Mouse (Mus musculus) thymus, adult 2 months (tissue): ENCODE data around the gene Rnf223. TPM values are rescaled to one million over a fixed set of nuclear protein-coding genes. Genes with fewer than 3 reads are reported as not detected.

Experiments used
- DNase-seq: peaks from one replicate; pipeline ENCODE4 v3.0.0; 2021
- H3K27ac ChIP-seq: fragments of 200-500 bp; 2 replicates; pipeline ENCODE4 v1.5.1; 2012; ENCODE audit warnings: low read length, control low read depth; ENCODE audit not compliant: control insufficient read depth, insufficient read depth
- H3K27me3 ChIP-seq: fragments of 200-500 bp; 2 replicates; pipeline ENCODE4 v1.6.1; 2012; ENCODE audit warnings: mild to moderate bottlenecking, low read length, moderate library complexity, mixed read lengths; ENCODE audit not compliant: control insufficient read depth, insufficient read depth
- H3K36me3 ChIP-seq: fragments of 200-500 bp; 2 replicates; pipeline ENCODE4 v1.6.1; 2012; ENCODE audit warnings: mild to moderate bottlenecking, low read length, moderate library complexity; ENCODE audit not compliant: control insufficient read depth, insufficient read depth
- H3K4me1 ChIP-seq: fragments of 200-500 bp; replicated peaks from 2 replicates; pipeline ENCODE4 v1.6.1; 2012; ENCODE audit warnings: low read length; ENCODE audit not compliant: control insufficient read depth, insufficient read depth
- H3K4me3 ChIP-seq: fragments of 200-500 bp; 2 replicates; pipeline ENCODE4 v1.5.1; 2012; ENCODE audit warnings: mild to moderate bottlenecking, low read length, control low read depth, moderate library complexity; ENCODE audit not compliant: control insufficient read depth, insufficient read depth
- CTCF ChIP-seq: fragments of 200-500 bp; IDR thresholded peaks from 2 replicates; pipeline ENCODE4 v1.5.1; 2012; ENCODE audit warnings: mild to moderate bottlenecking, control low read depth, low read length, moderate library complexity, borderline replicate concordance; ENCODE audit not compliant: control insufficient read depth, poor library complexity, insufficient read depth; ENCODE audit errors: extremely low read depth
- POLR2A ChIP-seq: fragments of 200-500 bp; IDR thresholded peaks from 2 replicates; pipeline ENCODE4 v1.6.1; 2012; ENCODE audit warnings: mild to moderate bottlenecking, low read length, control low read depth, moderate library complexity; ENCODE audit not compliant: control insufficient read depth, poor library complexity, insufficient read depth; ENCODE audit errors: extremely low read depth
- WGBS: fragments of 180-500 bp; shearing (Covaris S2); methylation state at CpG from one replicate; pipeline ENCODE4 v1.1.7; 2018; 5-methylcytosine and 5-hydroxymethylcytosine counted together
- polyA plus RNA-seq: library from polyadenylated mRNA; depleted of rRNA; stranded (reverse); fragments of >200 nt; gene quantifications from 2 replicates; pipeline ENCODE4 v1.2.3, GENCODE M21; 2012; rRNA removed

Rnf223 gene
- 2.9 and 3.5 TPM in 2 replicates for polyA plus RNA-seq

DNA sequence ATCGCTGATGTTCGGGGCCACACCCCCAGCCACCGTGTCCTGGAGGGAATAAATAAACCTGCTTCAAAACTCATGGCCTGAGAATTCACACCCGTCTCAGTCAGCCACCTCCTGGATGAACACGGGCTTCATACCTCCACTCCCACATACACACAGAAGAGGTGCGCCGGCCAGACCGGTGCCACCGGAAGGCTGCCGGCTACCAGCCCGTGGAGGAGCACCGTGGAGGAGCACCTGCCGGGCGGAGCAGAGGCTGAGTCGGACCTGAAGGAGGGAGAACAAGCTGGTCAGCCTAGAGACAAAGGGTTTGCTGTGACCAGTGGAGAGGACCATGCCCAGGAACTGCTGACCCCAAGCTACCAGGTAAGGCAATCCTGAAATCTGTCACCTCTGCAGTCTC is at the start of gene Rnf223:
Rnf223 (plus strand) TSS at position 78 of the 400 bp plus-strand sequence.
- no peak within 1 kb of the TSS for H3K4me3 ChIP-seq
- H3K36me3 ChIP-seq, result 0 out of 2 replicates have a peak, but pooled peaks cover 5% of the 10 kb centered on the region
- 94% methylated on average over 15 of the region's 15 CpGs for WGBS
- no peaks in the 10 kb centered on the region for H3K4me1 ChIP-seq
- TF ChIP-seq CTCF (no peak), POLR2A (no peak)
- H3K27me3 ChIP-seq, result no peaks in the 10 kb centered on the region
- no peak for DNase-seq
- H3K27ac ChIP-seq, result no peak within 1 kb of the TSS

DNA sequence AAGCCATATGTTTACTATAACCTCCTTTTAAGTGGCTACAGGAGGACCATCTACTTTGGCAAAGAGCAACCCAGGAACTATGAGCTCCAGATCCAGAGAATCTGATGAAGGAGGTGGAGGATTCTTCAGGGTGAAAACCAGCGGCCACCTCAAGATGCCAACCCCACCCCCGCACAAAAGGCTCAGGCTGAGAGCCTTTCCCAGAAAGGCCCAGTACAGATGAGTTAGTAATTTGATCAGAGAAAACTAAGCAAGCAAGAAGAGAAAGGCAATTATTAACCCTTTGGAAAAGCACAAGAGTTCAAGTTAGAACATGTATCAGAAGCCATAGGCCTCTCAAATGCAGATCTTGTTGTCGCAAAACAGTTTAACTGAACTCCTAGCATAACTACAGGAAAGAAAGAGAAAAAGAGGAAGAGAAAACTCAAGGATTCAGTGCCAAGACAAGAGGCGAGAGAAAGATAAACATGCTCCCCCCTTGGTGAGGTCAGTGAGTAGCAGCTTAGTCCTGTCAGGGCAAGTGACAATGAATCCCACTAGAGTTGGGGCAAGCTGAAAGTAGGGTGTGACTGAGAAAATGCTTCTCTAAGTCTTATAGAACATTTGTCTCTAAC is 47.6 kb upstream of the Rnf223 start:
- DNase-seq, result no peak
- H3K4me3 ChIP-seq, result no peak overlapping the region
- H3K4me1 ChIP-seq, result peaks cover 12% of the 10 kb centered on the region
- no peaks in the 10 kb centered on the region for H3K27me3 ChIP-seq
- no peak overlapping the region for H3K27ac ChIP-seq
- WGBS, result 80% methylated on average over 4 of the region's 4 CpGs
- no peak for TF ChIP-seq CTCF
- TF ChIP-seq POLR2A, result no peak
- H3K36me3 ChIP-seq, result no peaks in the 10 kb centered on the region

DNA sequence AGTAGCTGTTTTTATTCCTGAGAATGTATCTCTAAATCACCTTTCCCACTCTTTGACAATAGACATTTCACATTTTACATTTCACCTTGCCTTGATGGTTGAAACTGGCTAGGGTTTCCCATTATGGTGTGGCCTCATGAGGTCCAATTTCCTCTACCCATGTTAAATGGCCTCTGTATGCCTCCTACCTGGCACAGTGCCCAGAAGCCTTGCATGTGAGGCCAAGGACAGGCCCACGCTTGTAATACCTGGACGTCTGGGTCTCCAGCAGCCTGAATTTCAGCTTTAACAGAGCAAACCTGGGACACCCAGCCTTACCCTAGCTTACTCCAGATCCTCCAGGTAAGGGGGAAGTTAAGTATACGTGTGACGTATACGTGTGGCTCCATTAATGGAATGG is 47.0 kb upstream of the Rnf223 start:
- H3K27ac ChIP-seq, result no peak overlapping the region
- TF ChIP-seq POLR2A, result no peak
- no peak for TF ChIP-seq CTCF
- no peak overlapping the region for H3K4me3 ChIP-seq
- WGBS, result 90% methylated on average over 5 of the region's 5 CpGs
- no peak for DNase-seq
- peaks cover 6% of the 10 kb centered on the region for H3K4me1 ChIP-seq
- H3K27me3 ChIP-seq, result no peaks in the 10 kb centered on the region
- H3K36me3 ChIP-seq, result no peaks in the 10 kb centered on the region

- H3K4me3 ChIP-seq, result no peak overlapping the region
- WGBS, result 93% methylated on average over 9 of the region's 9 CpGs
Observed at GRCm38 (mm10) chr4:156084096-156084879, 46.0 kb upstream of the Rnf223 start.

GRCm38 (mm10) chr4:156085256-156085655 is 45.1 kb upstream of the Rnf223 start:
- Histone ChIP-seq H3K36me3 (no peaks in the 10 kb centered on the region), H3K27ac (no peak overlapping the region), H3K4me3 (no peak overlapping the region), H3K4me1 (peaks cover 2% of the 10 kb centered on the region; the same call in 1 of the 2 replicates), H3K27me3 (no peaks in the 10 kb centered on the region)
- 97% methylated on average over 8 of the region's 8 CpGs for WGBS
- no peak for TF ChIP-seq CTCF
- no peak for TF ChIP-seq POLR2A
- no peak for DNase-seq

More at GRCm38 (mm10) chr4:156084096-156084879, 46.0 kb upstream of the Rnf223 start:
- Histone ChIP-seq H3K27me3 (no peaks in the 10 kb centered on the region), H3K36me3 (no peaks in the 10 kb centered on the region), H3K4me1 (peaks cover 2% of the 10 kb centered on the region; the same call in 1 of the 2 replicates), H3K27ac (no peak overlapping the region)
- TF ChIP-seq POLR2A, result no peak
- TF ChIP-seq CTCF, result no peak
- no peak for DNase-seq

GRCm38 (mm10) chr4:156087398-156088087 is 42.8 kb upstream of the Rnf223 start:
- 33% methylated on average over 5 of the region's 5 CpGs for WGBS
- H3K36me3 ChIP-seq, result no peaks in the 10 kb centered on the region
- no peak for TF ChIP-seq POLR2A
- TF ChIP-seq CTCF, result no peak
- no peak overlapping the region for H3K4me3 ChIP-seq
- DNase-seq, result no peak
- peaks cover 2% of the 10 kb centered on the region; the same call in 1 of the 2 replicates for H3K4me1 ChIP-seq
- no peaks in the 10 kb centered on the region for H3K27me3 ChIP-seq
- H3K27ac ChIP-seq, result no peak overlapping the region
